ENCODE assay signal across 8 mouse cellular contexts in the genomic region with DNA sequence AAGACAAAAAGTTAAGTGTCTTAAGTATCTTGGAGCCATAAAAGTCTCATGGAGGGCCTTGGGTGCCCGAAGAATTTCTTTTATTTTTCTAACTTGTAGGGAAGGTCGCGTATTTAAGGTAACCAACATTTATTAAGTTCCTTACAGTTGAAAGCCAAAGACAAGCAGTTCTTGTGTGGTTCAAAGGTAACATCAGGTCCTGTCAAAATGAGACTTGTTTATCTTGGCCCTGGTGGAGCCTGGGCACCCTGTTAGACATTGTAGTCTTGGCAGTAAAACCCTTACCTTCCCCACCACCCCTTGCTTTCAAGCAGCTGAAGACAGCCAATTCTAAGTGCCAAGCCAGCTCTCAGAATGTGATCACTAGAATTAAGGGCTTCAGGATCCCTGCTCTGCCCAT. TPM values are rescaled to one million over a fixed set of nuclear protein-coding genes. Genes with fewer than 3 reads are reported as not detected.
DNase-seq lines count a peak whose midpoint lies in the region; ATAC-seq and TF ChIP-seq lines count a peak whose summit lies in the region.

No protein-coding gene starts in this region.

- DNase-seq in forebrain, embryonic 14.5 days (ENCODE audit: low spot score): no peak
- no peak for DNase-seq in stomach, postnatal 0 days (ENCODE audit: low spot score)
- no peak for DNase-seq in thymus, adult 18-20 months
- DNase-seq in adrenal gland, adult 18-20 months (ENCODE audit: low spot score in 2 of 2): no peak
- DNase-seq in T-cell, adult 2 months (ENCODE audit: low spot score): no peak

- ATAC-seq in megakaryocyte, adult 5-6 weeks (ENCODE audit: poor library complexity, severe bottlenecking): no peak
- no peak for ATAC-seq in forebrain, embryonic 14.5 days
- ATAC-seq in limb, embryonic 13.5 days (ENCODE audit: low FRiP score, low read depth): no peak
- no peak for ATAC-seq in stomach, postnatal 0 days (ENCODE audit: low FRiP score, low TSS enrichment)

- no peak overlapping the region for H3K27ac ChIP-seq in forebrain, embryonic 14.5 days (ENCODE audit: low read depth, low read length)
- no peak overlapping the region; the same call in 1 of the 2 replicates for H3K27ac ChIP-seq in limb, embryonic 13.5 days
- H3K27ac ChIP-seq in stomach, postnatal 0 days (replicated peaks): no peak overlapping the region

- H3K4me1 ChIP-seq in megakaryocyte, embryonic 14.5 days: peaks cover 32% of the 10 kb centered on the region
- peaks cover 19% of the 10 kb centered on the region; the same call in 1 of the 2 replicates for H3K4me1 ChIP-seq in forebrain, embryonic 14.5 days (ENCODE audit: control insufficient read depth, insufficient read depth, low read length)
- H3K4me1 ChIP-seq in limb, embryonic 13.5 days: peaks cover 16% of the 10 kb centered on the region
- H3K4me1 ChIP-seq in stomach, postnatal 0 days (replicated peaks; ENCODE audit: control insufficient read depth, insufficient read depth): no peaks in the 10 kb centered on the region

- no peak for TF ChIP-seq CTCF in stomach, postnatal 0 days (IDR thresholded peaks at IDR 0.05; ENCODE audit: low read depth)

- no peak for TF ChIP-seq EP300 in stomach, postnatal 0 days (optimal IDR thresholded peaks at IDR 0.05)

- H3K4me2 ChIP-seq in forebrain, embryonic 14.5 days (ENCODE audit: low read length): peak overlapping the region; percentile 65
- peak overlapping the region; percentile 64 for H3K4me2 ChIP-seq in limb, embryonic 13.5 days (replicated peaks)
- H3K4me2 ChIP-seq in stomach, postnatal 0 days (replicated peaks; ENCODE audit: low read depth): peak overlapping the region; percentile 60

- H3K36me3 ChIP-seq in megakaryocyte, embryonic 14.5 days (replicated peaks; ENCODE audit: low read length): peaks cover 17% of the 10 kb centered on the region
- no peaks in the 10 kb centered on the region for H3K36me3 ChIP-seq in forebrain, embryonic 14.5 days (ENCODE audit: control insufficient read depth, insufficient read depth, low read length)
- H3K36me3 ChIP-seq in limb, embryonic 13.5 days: peaks cover 16% of the 10 kb centered on the region
- no peaks in the 10 kb centered on the region for H3K36me3 ChIP-seq in stomach, postnatal 0 days (ENCODE audit: control insufficient read depth, insufficient read depth, low read length)

- H3K4me3 ChIP-seq in megakaryocyte, embryonic 14.5 days (replicated peaks): peak overlapping the region; percentile 95
- H3K4me3 ChIP-seq in forebrain, embryonic 14.5 days (ENCODE audit: low read depth, low read length): peak overlapping the region; percentile 71
- peak overlapping the region; percentile 63 for H3K4me3 ChIP-seq in limb, embryonic 13.5 days
- peak overlapping the region; percentile 73 for H3K4me3 ChIP-seq in stomach, postnatal 0 days (ENCODE audit: low read depth, low read length)

- no peaks in the 10 kb centered on the region for H3K27me3 ChIP-seq in megakaryocyte, embryonic 14.5 days (replicated peaks)
- no peaks in the 10 kb centered on the region for H3K27me3 ChIP-seq in forebrain, embryonic 14.5 days (replicated peaks; ENCODE audit: control insufficient read depth, insufficient read depth, low read length)
- H3K27me3 ChIP-seq in limb, embryonic 13.5 days: no peaks in the 10 kb centered on the region
- H3K27me3 ChIP-seq in stomach, postnatal 0 days (ENCODE audit: control insufficient read depth, insufficient read depth, low read length): no peaks in the 10 kb centered on the region

- WGBS in forebrain, embryonic 14.5 days: 84% methylated on average over 3 of the region's 3 CpGs
- 76% methylated on average over 3 of the region's 3 CpGs for WGBS in limb, embryonic 13.5 days
- WGBS in stomach, postnatal 0 days: 70% methylated on average over 3 of the region's 3 CpGs

- H3K9me3 ChIP-seq in megakaryocyte, embryonic 14.5 days: no peaks in the 10 kb centered on the region
- H3K9me3 ChIP-seq in forebrain, embryonic 14.5 days (replicated peaks; ENCODE audit: control insufficient read depth, low read length): no peaks in the 10 kb centered on the region
- H3K9me3 ChIP-seq in limb, embryonic 13.5 days: no peaks in the 10 kb centered on the region
- no peaks in the 10 kb centered on the region for H3K9me3 ChIP-seq in stomach, postnatal 0 days (ENCODE audit: control insufficient read depth, low read length)

- peak overlapping the region; percentile 52; the same call in 1 of the 2 replicates for H3K9ac ChIP-seq in forebrain, embryonic 14.5 days (ENCODE audit: low read length)
- peak overlapping the region; percentile 87 for H3K9ac ChIP-seq in limb, embryonic 13.5 days
- peak overlapping the region; percentile 59 for H3K9ac ChIP-seq in stomach, postnatal 0 days (ENCODE audit: low read length)

RNA-seq across cellular contexts. Expression of gene Gmeb2, which starts 0.9 kb away (rescaled TPM):
- 4.9 and 8.0 TPM in 2 replicates for polyA plus RNA-seq in megakaryocyte, embryonic 14.5 days (2012; ENCODE audit: insufficient read depth, low replicate concordance)
- total RNA-seq in megakaryocyte, adult 5-6 weeks (2015): 12.5 and 16.6 TPM in 2 replicates
- 13.4 and 23.9 TPM in 2 replicates for total RNA-seq in megakaryocyte, adult 5-6 weeks (2017)
- polyA plus RNA-seq in forebrain, embryonic 14.5 days (2014; fragmentation: Nextera tagmentation; extraction: Ambion mirVana): 19.2 and 21.5 TPM in 2 replicates
- polyA plus RNA-seq in limb, embryonic 13.5 days (2015; fragmentation: Nextera tagmentation; extraction: Ambion mirVana): 16.5 and 17.8 TPM in 2 replicates
- 4.9 and 5.5 TPM in 2 replicates for polyA plus RNA-seq in stomach, postnatal 0 days (2015; fragmentation: Nextera tagmentation; extraction: Ambion mirVana)
- 10 to 100 TPM; 14.8 to 15.2 TPM for total RNA-seq in adrenal gland, adult 18-20 months (2021)

RNA-seq across cellular contexts. Expression of gene Stmn3, which starts 25.6 kb away (rescaled TPM):
- polyA plus RNA-seq in megakaryocyte, embryonic 14.5 days (2012; ENCODE audit: insufficient read depth, low replicate concordance): not detected in 2 replicates
- not detected in 2 replicates for total RNA-seq in megakaryocyte, adult 5-6 weeks (2015)
- total RNA-seq in megakaryocyte, adult 5-6 weeks (2017): not detected in 2 replicates
- polyA plus RNA-seq in forebrain, embryonic 14.5 days (2014; fragmentation: Nextera tagmentation; extraction: Ambion mirVana): 1,166 and 1,263 TPM in 2 replicates
- 0.84 and 3.3 TPM in 2 replicates for polyA plus RNA-seq in limb, embryonic 13.5 days (2015; fragmentation: Nextera tagmentation; extraction: Ambion mirVana)
- 26.3 and 28.9 TPM in 2 replicates for polyA plus RNA-seq in stomach, postnatal 0 days (2015; fragmentation: Nextera tagmentation; extraction: Ambion mirVana)
- 10 to 100 TPM; 14.6 to 18.7 TPM for total RNA-seq in adrenal gland, adult 18-20 months (2021)

RNA-seq across cellular contexts. Expression of gene Rtel1, which starts 30.8 kb away (rescaled TPM):
- polyA plus RNA-seq in megakaryocyte, embryonic 14.5 days (2012; ENCODE audit: insufficient read depth, low replicate concordance): 1.5 and 6.1 TPM in 2 replicates
- total RNA-seq in megakaryocyte, adult 5-6 weeks (2015): 26.8 and 34.1 TPM in 2 replicates
- 21.6 and 25.8 TPM in 2 replicates for total RNA-seq in megakaryocyte, adult 5-6 weeks (2017)
- 37.0 and 40.7 TPM in 2 replicates for polyA plus RNA-seq in forebrain, embryonic 14.5 days (2014; fragmentation: Nextera tagmentation; extraction: Ambion mirVana)
- 43.2 and 48.8 TPM in 2 replicates for polyA plus RNA-seq in limb, embryonic 13.5 days (2015; fragmentation: Nextera tagmentation; extraction: Ambion mirVana)
- polyA plus RNA-seq in stomach, postnatal 0 days (2015; fragmentation: Nextera tagmentation; extraction: Ambion mirVana): 9.0 and 9.3 TPM in 2 replicates
- 10 to 100 TPM; 24.1 to 30.8 TPM for total RNA-seq in adrenal gland, adult 18-20 months (2021)

RNA-seq across cellular contexts. Expression of gene Helz2, which starts 46.9 kb away (rescaled TPM):
- polyA plus RNA-seq in megakaryocyte, embryonic 14.5 days (2012; ENCODE audit: insufficient read depth, low replicate concordance): 1.9 and 2.3 TPM in 2 replicates
- total RNA-seq in megakaryocyte, adult 5-6 weeks (2015): 13.5 and 14.2 TPM in 2 replicates
- total RNA-seq in megakaryocyte, adult 5-6 weeks (2017): 11.0 and 14.6 TPM in 2 replicates
- 0.33 and 0.41 TPM in 2 replicates for polyA plus RNA-seq in forebrain, embryonic 14.5 days (2014; fragmentation: Nextera tagmentation; extraction: Ambion mirVana)
- polyA plus RNA-seq in limb, embryonic 13.5 days (2015; fragmentation: Nextera tagmentation; extraction: Ambion mirVana): 1.6 and 1.8 TPM in 2 replicates
- 1.6 and 1.7 TPM in 2 replicates for polyA plus RNA-seq in stomach, postnatal 0 days (2015; fragmentation: Nextera tagmentation; extraction: Ambion mirVana)
- 10 to 100 TPM; 21.6 to 23.7 TPM for total RNA-seq in adrenal gland, adult 18-20 months (2021)

Comparison
In these comparisons a context has a peak if more than half of its experiments do, and no peak if none do; other contexts are left out.
1. RNA of gene Stmn3, which starts 25.6 kb away (polyA plus RNA-seq): 1,166 to 1,263 TPM in forebrain, embryonic 14.5 days; 26.3 to 28.9 TPM in stomach, postnatal 0 days, 0.84 to 3.3 TPM in limb, embryonic 13.5 days and not detected in megakaryocyte, embryonic 14.5 days; every median in the first group is over 10 times any median in the second.
2. Peak in every context shown above with its lines, with median percentiles within 50 percentile points of each other: H3K4me3 ChIP-seq, H3K4me2 ChIP-seq and H3K9ac ChIP-seq.